Mouse (Mus musculus) liver, postnatal 0 days (tissue): ENCODE data around the gene Hspa1a.

Source experiments
- CTCF ChIP-seq: sonication (generic); IDR thresholded peaks from 2 replicates; pipeline ENCODE4 v1.5.1; 2016; ENCODE audit warnings: antibody characterized with exemption, low read depth
- EP300 ChIP-seq: IDR thresholded peaks from 2 replicates; pipeline ENCODE4 v1.6.1; 2016; ENCODE audit warnings: antibody characterized with exemption, low read depth, mild to moderate bottlenecking

GRCm38 (mm10) chr17:34994751-34995150 lies 22.8 kb upstream of the Hspa1a start:
- TF ChIP-seq CTCF (no peak), EP300 (no peak)
